Mouse (Mus musculus): ENCODE data around the gene Slco2b1. TPM values are rescaled to one million over a fixed set of nuclear protein-coding genes. Genes with fewer than 3 reads are reported as not detected.

Slco2b1 gene
- polyA plus RNA-seq, 1 experiment from 2014 or later = 2.6 TPM

GRCm38 (mm10) chr7:99664571-99665485 is 46.3 kb downstream of the Slco2b1 start:
- Histone ChIP-seq H3K4me1 (0 out of 2 replicates have a peak, but pooled peaks cover 5% of the 10 kb centered on the region), H3K4me2 (replicated peaks) (no peak overlapping the region), H3K27me3 (no peaks in the 10 kb centered on the region), H3K9ac (no peak overlapping the region), H3K9me3 (no peaks in the 10 kb centered on the region), H3K4me3 (no peak overlapping the region), H3K36me3 (no peaks in the 10 kb centered on the region), H3K27ac (no peak overlapping the region)
- ATAC-seq (ENCODE audit: low FRiP score, low read depth) = peak; percentile 64
- WGBS = 55% methylated on average over 11 of the region's 11 CpGs

- 85% methylated on average over 9 of the region's 9 CpGs for WGBS
- Histone ChIP-seq H3K4me3 (no peak overlapping the region), H3K9me3 (no peaks in the 10 kb centered on the region), H3K27me3 (no peaks in the 10 kb centered on the region), H3K27ac (no peak overlapping the region), H3K36me3 (no peaks in the 10 kb centered on the region), H3K4me2 (replicated peaks) (no peak overlapping the region), H3K9ac (no peak overlapping the region), H3K4me1 (0 out of 2 replicates have a peak, but pooled peaks cover under 1% of the 10 kb centered on the region)
- ATAC-seq (ENCODE audit: low FRiP score, low read depth) = no peak
Measured at GRCm38 (mm10) chr7:99663507-99664220, 47.5 kb downstream of the Slco2b1 start.

- Histone ChIP-seq H3K4me2 (replicated peaks) (no peak overlapping the region), H3K9ac (no peak overlapping the region)
- WGBS = 45% methylated on average over 2 of the region's 2 CpGs
Measured at GRCm38 (mm10) chr7:99662311-99662710, 48.8 kb downstream of the Slco2b1 start.

GRCm38 (mm10) chr7:99661571-99662230 is 49.4 kb downstream of the Slco2b1 start:
- H3K4me3 ChIP-seq = no peak overlapping the region
- H3K27ac ChIP-seq = no peak overlapping the region
- no peak overlapping the region for H3K9ac ChIP-seq
- H3K9me3 ChIP-seq = no peaks in the 10 kb centered on the region
- H3K36me3 ChIP-seq = no peaks in the 10 kb centered on the region
- no peaks in the 10 kb centered on the region for H3K27me3 ChIP-seq
- H3K4me2 ChIP-seq (replicated peaks) = no peak overlapping the region
- 71% methylated on average over 14 of the region's 14 CpGs for WGBS
- no peaks in the 10 kb centered on the region for H3K4me1 ChIP-seq
- no peak for ATAC-seq (ENCODE audit: low FRiP score, low read depth)

More at GRCm38 (mm10) chr7:99662311-99662710, 48.8 kb downstream of the Slco2b1 start:
- no peaks in the 10 kb centered on the region for H3K9me3 ChIP-seq
- no peaks in the 10 kb centered on the region for H3K4me1 ChIP-seq
- H3K4me3 ChIP-seq = no peak overlapping the region
- no peaks in the 10 kb centered on the region for H3K36me3 ChIP-seq
- H3K27me3 ChIP-seq = no peaks in the 10 kb centered on the region
- ATAC-seq (ENCODE audit: low FRiP score, low read depth) = no peak
- no peak overlapping the region for H3K27ac ChIP-seq

- no peak for ATAC-seq (ENCODE audit: low FRiP score, low read depth)
- H3K27ac ChIP-seq = no peak overlapping the region
- WGBS = 88% methylated on average over 9 of the region's 9 CpGs
- H3K4me1 ChIP-seq = no peaks in the 10 kb centered on the region
- no peak overlapping the region for H3K9ac ChIP-seq
- no peak overlapping the region for H3K4me3 ChIP-seq
- no peaks in the 10 kb centered on the region for H3K9me3 ChIP-seq
- H3K4me2 ChIP-seq (replicated peaks) = no peak overlapping the region
- no peaks in the 10 kb centered on the region for H3K36me3 ChIP-seq
- no peaks in the 10 kb centered on the region for H3K27me3 ChIP-seq
Measured at GRCm38 (mm10) chr7:99661071-99661470, 50.1 kb downstream of the Slco2b1 start.

- H3K27ac ChIP-seq = no peak overlapping the region
- H3K4me2 ChIP-seq (replicated peaks) = no peak overlapping the region
- H3K36me3 ChIP-seq = no peaks in the 10 kb centered on the region
- no peaks in the 10 kb centered on the region for H3K9me3 ChIP-seq
- no peak overlapping the region for H3K9ac ChIP-seq
- H3K4me3 ChIP-seq = no peak overlapping the region
- no peaks in the 10 kb centered on the region for H3K4me1 ChIP-seq
- peak; percentile 59; the same call in 1 of the 2 replicates for ATAC-seq (ENCODE audit: low FRiP score, low read depth)
- H3K27me3 ChIP-seq = no peaks in the 10 kb centered on the region
- 49% methylated on average over 12 of the region's 12 CpGs for WGBS
Measured at GRCm38 (mm10) chr7:99659379-99660029, 51.6 kb downstream of the Slco2b1 start.

- Histone ChIP-seq H3K27ac (no peak overlapping the region), H3K27me3 (no peaks in the 10 kb centered on the region), H3K4me1 (no peaks in the 10 kb centered on the region), H3K9me3 (no peaks in the 10 kb centered on the region), H3K9ac (no peak overlapping the region), H3K4me2 (replicated peaks) (no peak overlapping the region), H3K4me3 (no peak overlapping the region), H3K36me3 (no peaks in the 10 kb centered on the region)
- ATAC-seq (ENCODE audit: low FRiP score, low read depth) = no peak
- 80% methylated on average over 11 of the region's 11 CpGs for WGBS
Measured at GRCm38 (mm10) chr7:99654244-99654643, 56.9 kb downstream of the Slco2b1 start.

GRCm38 (mm10) chr7:99649585-99649984 is 61.6 kb downstream of the Slco2b1 start:
- H3K4me1 ChIP-seq = no peaks in the 10 kb centered on the region
- H3K27ac ChIP-seq = no peak overlapping the region
- H3K4me3 ChIP-seq = no peak overlapping the region
- no peaks in the 10 kb centered on the region for H3K27me3 ChIP-seq
- no peaks in the 10 kb centered on the region for H3K36me3 ChIP-seq
- no peak overlapping the region for H3K9ac ChIP-seq
- no peak for ATAC-seq (ENCODE audit: low FRiP score, low read depth)
- no peaks in the 10 kb centered on the region for H3K9me3 ChIP-seq
- H3K4me2 ChIP-seq (replicated peaks) = no peak overlapping the region
- WGBS = 47% methylated on average over 4 of the region's 4 CpGs

GRCm38 (mm10) chr7:99648623-99649022 is 62.5 kb downstream of the Slco2b1 start:
- Histone ChIP-seq H3K27me3 (no peaks in the 10 kb centered on the region), H3K27ac (no peak overlapping the region), H3K4me1 (no peaks in the 10 kb centered on the region), H3K4me3 (no peak overlapping the region), H3K9ac (no peak overlapping the region), H3K9me3 (no peaks in the 10 kb centered on the region), H3K36me3 (no peaks in the 10 kb centered on the region), H3K4me2 (replicated peaks) (no peak overlapping the region)
- ATAC-seq (ENCODE audit: low FRiP score, low read depth) = no peak
- WGBS = 4% methylated on average over 6 of the region's 6 CpGs

GRCm38 (mm10) chr7:99644701-99645100 is 66.4 kb downstream of the Slco2b1 start:
- 85% methylated on average over 7 of the region's 7 CpGs for WGBS
- H3K4me3 ChIP-seq = no peak overlapping the region
- 0 out of 2 replicates have a peak, but pooled peaks cover 12% of the 10 kb centered on the region for H3K27me3 ChIP-seq
- no peaks in the 10 kb centered on the region for H3K36me3 ChIP-seq
- H3K27ac ChIP-seq = no peak overlapping the region
- no peak overlapping the region for H3K4me2 ChIP-seq (replicated peaks)
- H3K9me3 ChIP-seq = no peaks in the 10 kb centered on the region
- no peaks in the 10 kb centered on the region for H3K4me1 ChIP-seq
- ATAC-seq (ENCODE audit: low FRiP score, low read depth) = no peak
- no peak overlapping the region for H3K9ac ChIP-seq

- no peaks in the 10 kb centered on the region for H3K9me3 ChIP-seq
- no peak overlapping the region for H3K4me3 ChIP-seq
- H3K36me3 ChIP-seq = no peaks in the 10 kb centered on the region
- H3K4me2 ChIP-seq (replicated peaks) = no peak overlapping the region
- WGBS = 58% methylated on average over 3 of the region's 3 CpGs
- no peaks in the 10 kb centered on the region for H3K4me1 ChIP-seq
- 0 out of 2 replicates have a peak, but pooled peaks cover 12% of the 10 kb centered on the region for H3K27me3 ChIP-seq
- H3K27ac ChIP-seq = no peak overlapping the region
- no peak overlapping the region for H3K9ac ChIP-seq
- no peak for ATAC-seq (ENCODE audit: low FRiP score, low read depth)
Measured at GRCm38 (mm10) chr7:99642078-99642477, 69.1 kb downstream of the Slco2b1 start.
